Mouse (Mus musculus) heart, embryonic 14.5 days (tissue): ENCODE measurements around the gene Kansl1. TPM values are rescaled to one million over a fixed set of nuclear protein-coding genes. Genes with fewer than 3 reads are reported as not detected.

Source experiments
- ATAC-seq: fragments of 200-750 bp; cut with Nextera tagmentation; 2 replicates; pipeline ENCODE4 v1.8.0; 2017; ENCODE audit warnings: low read depth, moderate TSS enrichment; ENCODE audit not compliant: insufficient number of reproducible peaks, insufficient read depth, low FRiP score
- H3K27ac ChIP-seq, 2 experiments: fragments of 200-500 bp in 1 of 2; fragments of 300-500 bp in 1 of 2; sonication (generic) in 1 of 2; replicated peaks in 1 of 2; 2 replicates each; pipeline ENCODE4 v1.5.1; 2012 to 2014; ENCODE audit warnings: low read depth in 2 of 2, low read length in 2 of 2, control low read depth in 1 of 2, mild to moderate bottlenecking in 1 of 2, mixed read lengths in 1 of 2; ENCODE audit not compliant: control insufficient read depth in 1 of 2, insufficient read depth in 1 of 2
- H3K27me3 ChIP-seq: fragments of 300-500 bp; sonication (generic); 2 replicates; pipeline ENCODE4 v1.6.1; 2014; ENCODE audit warnings: mild to moderate bottlenecking, low read length, control low read depth; ENCODE audit not compliant: control insufficient read depth, insufficient read depth
- H3K36me3 ChIP-seq: fragments of 300-500 bp; sonication (generic); 2 replicates; pipeline ENCODE4 v1.6.1; 2014; ENCODE audit warnings: mild to moderate bottlenecking, control low read depth, low read length, mixed read lengths; ENCODE audit not compliant: control insufficient read depth, insufficient read depth
- H3K4me1 ChIP-seq, 2 experiments: fragments of 200-500 bp in 1 of 2; fragments of 300-500 bp in 1 of 2; sonication (generic) in 1 of 2; 2 replicates each; pipeline ENCODE4 v1.6.1; 2012 to 2014; ENCODE audit warnings: low read length in 2 of 2, control low read depth in 1 of 2, mixed read lengths in 1 of 2; ENCODE audit not compliant: control insufficient read depth in 2 of 2, insufficient read depth in 2 of 2
- H3K4me2 ChIP-seq: fragments of 300-500 bp; sonication (generic); 2 replicates; pipeline ENCODE4 v1.6.1; 2014; ENCODE audit warnings: mild to moderate bottlenecking, low read length
- H3K4me3 ChIP-seq, 2 experiments: fragments of 200-500 bp in 1 of 2; fragments of 300-500 bp in 1 of 2; sonication (generic) in 1 of 2; 2 replicates each; pipeline ENCODE4 v1.5.1; 2012 to 2014; ENCODE audit warnings: low read length in 2 of 2, mild to moderate bottlenecking in 2 of 2, control low read depth in 1 of 2, low read depth in 1 of 2, moderate library complexity in 1 of 2; ENCODE audit not compliant: control insufficient read depth in 1 of 2, insufficient read depth in 1 of 2
- H3K9ac ChIP-seq: fragments of 300-500 bp; sonication (generic); 2 replicates; pipeline ENCODE4 v1.6.1; 2014; ENCODE audit warnings: mild to moderate bottlenecking, low read length
- H3K9me3 ChIP-seq: fragments of 300-500 bp; sonication (generic); 2 replicates; pipeline ENCODE4 v1.6.1; 2016; ENCODE audit warnings: low read length, control low read depth; ENCODE audit not compliant: control insufficient read depth
- WGBS: fragments of 180-500 bp; shearing (Covaris S2); extraction: QIAGEN DNeasy Blood & Tissue Kit; methylation state at CpG from one replicate; pipeline ENCODE4 v1.1.7; 2014; 5-methylcytosine and 5-hydroxymethylcytosine counted together
- polyA plus RNA-seq: library from polyadenylated mRNA; unstranded; fragments of >200 nt; fragmentation: Nextera tagmentation; extraction: Ambion mirVana; gene quantifications from 2 replicates; pipeline ENCODE4 v1.2.1, GENCODE M21; 2014

The Kansl1 gene
- polyA plus RNA-seq, 1 experiment from 2014 or later, result 16.5 TPM

DNA sequence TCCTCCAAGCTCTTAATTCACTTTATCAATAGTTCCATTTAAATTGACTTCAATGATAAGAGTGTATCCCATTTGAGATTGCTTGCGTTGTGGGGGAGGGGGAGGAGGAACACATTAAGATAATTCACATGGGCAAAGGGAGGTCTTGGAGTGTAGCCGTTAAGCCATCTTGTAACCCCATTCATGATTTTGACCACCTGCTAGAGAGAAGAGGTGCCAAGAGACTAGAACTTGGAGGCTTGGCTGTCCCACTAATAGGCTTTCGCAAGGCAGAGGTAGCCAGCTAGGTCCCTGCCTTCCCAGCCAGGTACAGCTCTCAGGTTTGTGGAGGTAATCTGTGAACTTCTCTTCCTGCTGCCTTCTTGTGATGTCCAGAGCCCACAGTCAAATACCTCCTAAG, 137.5 kb downstream of the Kansl1 start:
- WGBS, result 82% methylated on average over 3 of the region's 3 CpGs
- H3K36me3 ChIP-seq, result peaks cover 50% of the 10 kb centered on the region

DNA sequence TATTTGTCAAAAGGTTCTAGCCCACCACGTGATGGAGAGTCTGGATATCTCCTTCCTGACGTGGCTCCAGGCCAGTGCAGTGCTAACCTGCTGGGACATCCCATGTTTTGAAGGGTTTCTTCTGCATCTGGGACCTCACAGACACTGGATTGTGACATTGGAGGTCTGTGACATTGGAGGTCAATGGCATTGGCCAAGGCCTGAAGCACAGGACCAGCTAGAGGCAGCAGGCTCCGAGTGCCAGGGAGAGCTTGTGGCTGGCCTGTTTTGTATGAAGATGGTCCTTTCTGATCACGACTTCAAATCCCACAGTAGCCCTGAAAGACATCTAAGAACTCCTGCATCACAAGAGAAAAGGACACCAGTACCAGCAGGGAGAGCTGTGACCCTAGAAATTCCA, 138.5 kb downstream of the Kansl1 start:
- Histone ChIP-seq H3K9ac (no peak overlapping the region), H3K4me1 (no peaks in the 10 kb centered on the region; a peak in 1 of 4 replicates), H3K4me3 (no peak overlapping the region), H3K27ac (no peak overlapping the region), H3K36me3 (peaks cover 39% of the 10 kb centered on the region), H3K27me3 (no peaks in the 10 kb centered on the region), H3K9me3 (peaks cover 7% of the 10 kb centered on the region; the same call in 1 of the 2 replicates), H3K4me2 (no peak overlapping the region)
- no peak for ATAC-seq
- 81% methylated on average over 4 of the region's 4 CpGs for WGBS

More for the DNA sequence above, 137.5 kb downstream of the Kansl1 start:
- no peak for ATAC-seq
- no peak overlapping the region for H3K27ac ChIP-seq
- no peaks in the 10 kb centered on the region for H3K27me3 ChIP-seq
- H3K4me3 ChIP-seq, result no peak overlapping the region
- H3K4me2 ChIP-seq, result no peak overlapping the region
- H3K9me3 ChIP-seq, result peaks cover 6% of the 10 kb centered on the region; the same call in 1 of the 2 replicates
- no peaks in the 10 kb centered on the region; a peak in 1 of 4 replicates for H3K4me1 ChIP-seq
- no peak overlapping the region for H3K9ac ChIP-seq

DNA sequence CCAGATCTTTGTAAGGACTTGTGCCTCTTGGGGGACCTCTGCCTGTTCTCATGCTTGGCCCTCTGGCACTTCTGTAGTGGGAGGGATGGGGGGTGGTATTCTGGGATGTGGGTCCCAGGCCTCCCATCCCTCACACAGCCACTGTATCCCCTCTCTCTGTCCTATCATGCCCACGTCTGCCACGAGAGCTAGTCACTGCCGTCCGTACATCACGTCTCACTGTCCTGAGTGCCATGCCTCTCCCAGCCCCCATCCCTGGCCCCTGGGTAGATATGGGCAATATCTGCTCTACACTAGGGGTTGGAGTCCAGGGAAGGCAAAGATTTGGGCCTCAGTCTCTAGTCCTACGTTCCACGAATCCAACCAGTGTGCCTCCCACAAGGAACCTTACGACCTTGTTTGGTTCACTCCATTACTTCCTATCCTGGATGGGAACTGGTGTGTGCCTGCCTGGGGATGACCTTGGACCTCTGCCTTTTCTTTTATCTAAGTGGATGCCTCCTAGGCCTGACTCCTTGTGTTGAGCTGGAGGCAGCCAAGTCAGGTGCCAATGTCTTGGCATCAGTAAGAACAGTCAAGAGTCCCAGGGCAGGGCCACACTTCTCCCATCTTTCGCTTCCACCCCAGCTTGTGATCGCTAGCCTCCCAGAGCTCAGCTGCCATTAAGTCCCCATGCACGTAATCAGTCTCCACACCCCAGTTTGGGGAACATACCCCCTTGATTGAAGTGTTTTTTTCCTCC, 139.3 kb downstream of the Kansl1 start:
- H3K27ac ChIP-seq, result no peak overlapping the region
- WGBS, result 69% methylated on average over 11 of the region's 11 CpGs
- H3K9me3 ChIP-seq, result peaks cover 7% of the 10 kb centered on the region; the same call in 1 of the 2 replicates
- no peak overlapping the region for H3K4me2 ChIP-seq
- no peaks in the 10 kb centered on the region for H3K27me3 ChIP-seq
- H3K36me3 ChIP-seq, result peaks cover 31% of the 10 kb centered on the region
- H3K4me1 ChIP-seq, result no peaks in the 10 kb centered on the region; a peak in 1 of 4 replicates
- H3K4me3 ChIP-seq, result no peak overlapping the region
- no peak overlapping the region for H3K9ac ChIP-seq
- ATAC-seq, result no peak

DNA sequence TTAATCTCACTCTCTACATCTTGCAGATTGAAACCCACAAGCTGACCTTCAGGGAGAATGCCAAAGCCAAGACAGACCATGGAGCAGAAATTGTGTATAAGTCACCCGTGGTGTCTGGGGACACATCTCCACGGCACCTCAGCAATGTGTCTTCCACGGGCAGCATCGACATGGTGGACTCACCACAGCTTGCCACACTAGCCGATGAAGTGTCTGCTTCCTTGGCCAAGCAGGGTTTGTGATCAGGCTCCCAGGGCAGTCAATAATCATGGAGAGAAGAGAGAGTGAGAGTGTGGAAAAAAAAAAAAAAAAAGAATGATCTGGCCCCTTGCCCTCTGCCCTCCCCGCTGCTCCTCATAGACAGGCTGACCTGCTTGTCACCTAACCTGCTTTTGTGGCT, 140.7 kb downstream of the Kansl1 start:
- H3K4me3 ChIP-seq, result no peak overlapping the region
- no peak overlapping the region for H3K27ac ChIP-seq
- H3K9me3 ChIP-seq, result peaks cover 7% of the 10 kb centered on the region; the same call in 1 of the 2 replicates
- H3K27me3 ChIP-seq, result no peaks in the 10 kb centered on the region
- no peaks in the 10 kb centered on the region; a peak in 1 of 4 replicates for H3K4me1 ChIP-seq
- peaks cover 19% of the 10 kb centered on the region for H3K36me3 ChIP-seq
- no peak overlapping the region for H3K4me2 ChIP-seq
- H3K9ac ChIP-seq, result no peak overlapping the region
- 82% methylated on average over 6 of the region's 6 CpGs for WGBS
- no peak for ATAC-seq

DNA sequence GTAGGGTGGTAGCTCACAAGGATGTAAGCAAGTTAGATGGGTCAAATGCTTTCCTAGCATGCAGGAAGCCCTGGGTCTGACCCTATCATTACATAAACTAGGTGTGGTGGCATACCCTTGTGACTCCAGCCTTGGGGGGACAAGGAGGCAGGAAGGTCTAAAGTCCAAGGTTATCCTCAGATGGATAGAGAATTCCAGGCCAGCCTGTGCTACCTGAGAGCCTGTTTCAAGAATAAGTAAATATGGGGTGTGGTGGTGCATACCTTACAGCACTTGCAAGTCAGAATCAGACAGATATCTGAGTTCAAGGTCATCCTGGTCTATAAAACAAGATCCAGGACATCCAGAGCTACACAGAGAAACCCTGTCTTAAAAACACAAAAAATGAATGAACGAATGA, 141.2 kb downstream of the Kansl1 start:
- Histone ChIP-seq H3K27ac (no peak overlapping the region), H3K9ac (no peak overlapping the region), H3K4me1 (no peaks in the 10 kb centered on the region; a peak in 1 of 4 replicates), H3K36me3 (peaks cover 14% of the 10 kb centered on the region), H3K27me3 (no peaks in the 10 kb centered on the region), H3K9me3 (peaks cover 7% of the 10 kb centered on the region; the same call in 1 of the 2 replicates), H3K4me2 (no peak overlapping the region), H3K4me3 (no peak overlapping the region)
- ATAC-seq, result no peak
- 87% methylated on average over 1 of the region's 1 CpGs for WGBS

DNA sequence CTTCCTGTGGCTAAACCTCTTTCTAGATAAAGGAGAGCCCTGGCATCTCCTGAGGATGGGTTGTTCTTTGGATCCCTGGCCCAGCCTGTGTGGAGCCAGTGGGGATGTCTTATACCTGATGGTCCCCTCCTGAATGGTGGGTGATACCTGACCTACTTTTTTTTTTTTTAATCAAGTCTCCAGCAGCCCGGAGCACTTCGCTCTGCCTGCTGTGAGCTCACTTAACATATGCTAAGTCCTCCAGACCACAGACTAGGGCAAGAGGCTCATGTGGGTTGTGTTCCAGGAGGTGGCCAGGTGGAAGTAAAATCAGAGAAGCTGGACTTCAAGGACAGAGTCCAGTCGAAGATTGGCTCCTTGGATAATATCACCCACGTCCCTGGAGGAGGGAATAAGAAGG, 146.5 kb downstream of the Kansl1 start:
- 33% methylated on average over 4 of the region's 4 CpGs for WGBS
- Histone ChIP-seq H3K9me3 (peaks cover 6% of the 10 kb centered on the region; the same call in 1 of the 2 replicates), H3K4me2 (no peak overlapping the region), H3K4me1 (peaks cover 0 to 5% of the 10 kb centered on the region in 2 experiments; a peak in 1 of 4 replicates), H3K27me3 (no peaks in the 10 kb centered on the region), H3K36me3 (no peaks in the 10 kb centered on the region), H3K9ac (no peak overlapping the region), H3K4me3 (no peak overlapping the region), H3K27ac (no peak overlapping the region)
- ATAC-seq, result no peak

DNA sequence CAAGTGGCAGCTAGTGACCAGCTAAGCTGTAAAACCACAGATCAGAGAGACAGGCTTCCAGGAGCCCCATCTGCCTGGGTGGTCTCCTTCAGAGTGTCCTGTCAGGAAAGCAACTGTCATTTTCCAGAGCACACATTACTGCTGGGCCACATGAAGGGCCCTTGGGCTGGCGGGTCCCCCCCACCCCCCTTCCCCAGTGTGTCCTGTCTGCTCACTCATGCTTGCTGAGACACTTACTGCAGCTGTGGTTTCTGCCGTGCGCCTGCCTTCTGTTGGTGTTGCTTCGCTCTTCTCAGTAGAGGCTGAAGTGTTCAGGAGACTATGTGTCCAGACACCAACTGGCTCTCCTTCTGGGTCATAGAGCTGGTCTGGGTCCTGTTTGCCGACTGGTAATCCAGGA, 148.2 kb downstream of the Kansl1 start:
- Histone ChIP-seq H3K27me3 (no peaks in the 10 kb centered on the region), H3K9ac (no peak overlapping the region), H3K4me1 (peaks cover 0 to 5% of the 10 kb centered on the region in 2 experiments; a peak in 1 of 4 replicates), H3K27ac (no peak overlapping the region), H3K4me3 (no peak overlapping the region), H3K4me2 (no peak overlapping the region), H3K9me3 (no peaks in the 10 kb centered on the region), H3K36me3 (no peaks in the 10 kb centered on the region)
- ATAC-seq, result no peak
- 60% methylated on average over 5 of the region's 5 CpGs for WGBS
